In genomic region chr9:96973091-96973490, GRCm38 (mm10) we compare ENCODE assay signal across 13 mouse cellular contexts. TPM values are rescaled to one million over a fixed set of nuclear protein-coding genes. Genes with fewer than 3 reads are reported as not detected.
DNase-seq lines count a peak whose midpoint lies in the region; ATAC-seq and TF ChIP-seq lines count a peak whose summit lies in the region.
"Had no signal": no experiment of that assay in that cellular context is flagged by ENCODE, and none has a peak within 500 bp of the region (broad histone marks: within the 10 kb centered on the region; RNA-seq: fewer than 3 reads in every experiment).

No protein-coding gene starts in this region.

- peak overlapping the region; percentile 64 for H3K27ac ChIP-seq in forebrain, embryonic 13.5 days
- H3K27ac ChIP-seq in forebrain, embryonic 11.5 days (ENCODE audit: low read depth, low read length), result no peak overlapping the region
- 0 out of 2 replicates have a peak overlapping the region, but pooled peaks have one; percentile 42 for H3K27ac ChIP-seq in kidney, postnatal 0 days
- H3K27ac ChIP-seq in limb, embryonic 13.5 days, result peak overlapping the region; percentile 0; the same call in 1 of the 2 replicates
- H3K27ac ChIP-seq: intestine, embryonic 15.5 days; stomach, embryonic 15.5 days had no signal

- no peaks in the 10 kb centered on the region for H3K36me3 ChIP-seq in forebrain, embryonic 13.5 days (ENCODE audit: poor library complexity, severe bottlenecking)
- no peaks in the 10 kb centered on the region for H3K36me3 ChIP-seq in forebrain, embryonic 11.5 days (ENCODE audit: control insufficient read depth, insufficient read depth, low read length)
- no peaks in the 10 kb centered on the region for H3K36me3 ChIP-seq in kidney, postnatal 0 days (ENCODE audit: insufficient read depth, low read length)
- no peaks in the 10 kb centered on the region for H3K36me3 ChIP-seq in limb, embryonic 13.5 days
- H3K36me3 ChIP-seq: intestine, embryonic 15.5 days; stomach, embryonic 15.5 days had no signal

- no peak for ATAC-seq in forebrain, embryonic 13.5 days
- no peak for ATAC-seq in forebrain, embryonic 11.5 days (replicated peaks; ENCODE audit: low FRiP score)
- no peak for ATAC-seq in kidney, postnatal 0 days (replicated peaks; ENCODE audit: low FRiP score, low read depth)
- ATAC-seq in limb, embryonic 13.5 days (ENCODE audit: low FRiP score, low read depth), result no peak
- ATAC-seq: intestine, embryonic 15.5 days had no signal

- H3K9me3 ChIP-seq in forebrain, embryonic 13.5 days (replicated peaks), result no peaks in the 10 kb centered on the region
- H3K9me3 ChIP-seq in forebrain, embryonic 11.5 days (ENCODE audit: control insufficient read depth, low read length), result no peaks in the 10 kb centered on the region
- H3K9me3 ChIP-seq in kidney, postnatal 0 days (replicated peaks; ENCODE audit: low read length), result no peaks in the 10 kb centered on the region
- no peaks in the 10 kb centered on the region for H3K9me3 ChIP-seq in limb, embryonic 13.5 days
- H3K9me3 ChIP-seq: intestine, embryonic 15.5 days; stomach, embryonic 15.5 days had no signal

- 68% methylated on average over 9 of the region's 9 CpGs for WGBS in forebrain, embryonic 13.5 days
- WGBS in forebrain, embryonic 11.5 days, result 84% methylated on average over 9 of the region's 9 CpGs
- 54% methylated on average over 9 of the region's 9 CpGs for WGBS in kidney, postnatal 0 days
- WGBS in limb, embryonic 13.5 days, result 79% methylated on average over 9 of the region's 9 CpGs

- H3K4me1 ChIP-seq in forebrain, embryonic 13.5 days, result peaks cover 68% of the 10 kb centered on the region
- H3K4me1 ChIP-seq in forebrain, embryonic 11.5 days (replicated peaks; ENCODE audit: control insufficient read depth, insufficient read depth, low read length), result peaks cover 17% of the 10 kb centered on the region
- H3K4me1 ChIP-seq in kidney, postnatal 0 days (replicated peaks; ENCODE audit: insufficient read depth, low read length), result peaks cover 27% of the 10 kb centered on the region
- H3K4me1 ChIP-seq in limb, embryonic 13.5 days, result peaks cover 40% of the 10 kb centered on the region

- no peak overlapping the region for H3K4me2 ChIP-seq in forebrain, embryonic 13.5 days
- H3K4me2 ChIP-seq in forebrain, embryonic 11.5 days (ENCODE audit: low read depth, low read length, severe bottlenecking), result no peak overlapping the region
- H3K4me2 ChIP-seq in kidney, postnatal 0 days (ENCODE audit: low read length), result no peak overlapping the region
- no peak overlapping the region for H3K4me2 ChIP-seq in limb, embryonic 13.5 days (replicated peaks)
- H3K4me2 ChIP-seq: intestine, embryonic 15.5 days; lung, embryonic 14.5 days; stomach, embryonic 15.5 days had no signal

- H3K27me3 ChIP-seq in forebrain, embryonic 13.5 days, result no peaks in the 10 kb centered on the region
- H3K27me3 ChIP-seq in forebrain, embryonic 11.5 days (ENCODE audit: control insufficient read depth, insufficient read depth, low read length), result no peaks in the 10 kb centered on the region
- H3K27me3 ChIP-seq in kidney, postnatal 0 days (ENCODE audit: insufficient read depth, low read length), result no peaks in the 10 kb centered on the region
- H3K27me3 ChIP-seq in limb, embryonic 13.5 days, result no peaks in the 10 kb centered on the region
- H3K27me3 ChIP-seq: intestine, embryonic 15.5 days; stomach, embryonic 15.5 days had no signal

- no peak overlapping the region for H3K4me3 ChIP-seq in forebrain, embryonic 13.5 days
- no peak overlapping the region for H3K4me3 ChIP-seq in forebrain, embryonic 11.5 days (ENCODE audit: low read depth, low read length)
- H3K4me3 ChIP-seq in kidney, postnatal 0 days (replicated peaks; ENCODE audit: low read depth, low read length), result no peak overlapping the region
- no peak overlapping the region for H3K4me3 ChIP-seq in limb, embryonic 13.5 days
- H3K4me3 ChIP-seq: intestine, embryonic 15.5 days; stomach, embryonic 15.5 days had no signal

- DNase-seq in forebrain, embryonic 11.5 days (ENCODE audit: low spot score), result no peak
- no peak for DNase-seq in kidney, postnatal 0 days (ENCODE audit: low spot score)
- DNase-seq in kidney, adult 9 months, result no peak
- DNase-seq in cerebellum, postnatal 25 days, result peak; percentile 48 to 58
- no peak for DNase-seq in frontal cortex, postnatal 25 days (ENCODE audit: low spot score in 2 of 2)
- no peak for DNase-seq in right cerebral cortex, adult 18-20 months
- DNase-seq: adrenal gland, adult 2 months; lung, embryonic 14.5 days; right cerebral cortex, postnatal 25 days had no signal

- 0 out of 2 replicates have a peak overlapping the region, but pooled peaks have one; percentile 5 for H3K9ac ChIP-seq in forebrain, embryonic 13.5 days
- H3K9ac ChIP-seq in forebrain, embryonic 11.5 days (ENCODE audit: low read length), result no peak overlapping the region
- no peak overlapping the region for H3K9ac ChIP-seq in kidney, postnatal 0 days (ENCODE audit: low read depth, low read length)
- no peak overlapping the region for H3K9ac ChIP-seq in limb, embryonic 13.5 days
- H3K9ac ChIP-seq: intestine, embryonic 15.5 days; lung, embryonic 14.5 days; stomach, embryonic 15.5 days had no signal

- TF ChIP-seq CTCF in kidney, postnatal 0 days (IDR thresholded peaks at IDR 0.05; ENCODE audit: low read depth), result no peak

RNA-seq across cellular contexts. Expression of gene Spsb4, which starts 45.6 kb away (rescaled TPM):
- 47.0 and 55.1 TPM in 2 replicates for polyA plus RNA-seq in forebrain, embryonic 13.5 days (2015; fragmentation: Nextera tagmentation; extraction: Ambion mirVana)
- polyA plus RNA-seq in forebrain, embryonic 11.5 days (2014; fragmentation: Nextera tagmentation; extraction: Ambion mirVana), result 81.8 and 84.6 TPM in 2 replicates
- polyA plus RNA-seq in kidney, postnatal 0 days (2015; fragmentation: Nextera tagmentation; extraction: Ambion mirVana), result 55.3 and 61.7 TPM in 2 replicates
- polyA plus RNA-seq in limb, embryonic 13.5 days (2015; fragmentation: Nextera tagmentation; extraction: Ambion mirVana), result 48.6 and 55.5 TPM in 2 replicates

Comparison
In these comparisons a context has a peak if more than half of its experiments do, and no peak if none do; other contexts are left out.
1. DNase-seq: peak in cerebellum, postnatal 25 days (2 of 2); none in forebrain, embryonic 11.5 days (single experiment), kidney, postnatal 0 days (single experiment), kidney, adult 9 months (single experiment), frontal cortex, postnatal 25 days (0 of 2) and right cerebral cortex, adult 18-20 months (single experiment).